8 mouse cellular contexts compared by ENCODE assay signal in genomic region chr4:13957920-13958319, GRCm38 (mm10).
DNase-seq lines count a peak whose midpoint lies in the region; ATAC-seq and TF ChIP-seq lines count a peak whose summit lies in the region.
"Had no signal": no experiment of that assay in that cellular context is flagged by ENCODE, and none has a peak within 500 bp of the region (broad histone marks: within the 10 kb centered on the region; RNA-seq: fewer than 3 reads in every experiment).

No protein-coding gene starts in this region.

- no peak; the same call in 1 of the 2 replicates for TF ChIP-seq CTCF in hindbrain, postnatal 0 days (IDR thresholded peaks at IDR 0.05; ENCODE audit: low read depth)

- H3K36me3 ChIP-seq in midbrain, embryonic 11.5 days (ENCODE audit: control insufficient read depth, insufficient read depth, low read length), result no peaks in the 10 kb centered on the region
- H3K36me3 ChIP-seq in midbrain, embryonic 10.5 days, result no peaks in the 10 kb centered on the region
- H3K36me3 ChIP-seq in hindbrain, postnatal 0 days (ENCODE audit: insufficient read depth, low read length), result no peaks in the 10 kb centered on the region
- no peaks in the 10 kb centered on the region for H3K36me3 ChIP-seq in midbrain, embryonic 15.5 days (replicated peaks)

- DNase-seq in midbrain, embryonic 11.5 days (ENCODE audit: low spot score, missing footprints), result peak; percentile 57
- no peak for DNase-seq in midbrain, embryonic 10.5 days (ENCODE audit: low spot score)
- DNase-seq in cerebellum, postnatal 25 days, result peak; percentile 82
- peak; percentile 80 for DNase-seq in hindbrain, postnatal 0 days (ENCODE audit: low spot score)
- no peak for DNase-seq in adrenal gland, adult 2 months
- no peak for DNase-seq in adrenal gland, postnatal 10 days

- H3K4me2 ChIP-seq in midbrain, embryonic 11.5 days, result no peak overlapping the region
- H3K4me2 ChIP-seq in hindbrain, postnatal 0 days (ENCODE audit: low read depth, low read length), result no peak overlapping the region
- no peak overlapping the region for H3K4me2 ChIP-seq in midbrain, embryonic 15.5 days
- H3K4me2 ChIP-seq: heart, embryonic 11.5 days had no signal

- no peaks in the 10 kb centered on the region for H3K9me3 ChIP-seq in midbrain, embryonic 11.5 days (ENCODE audit: control insufficient read depth, low read length)
- H3K9me3 ChIP-seq in midbrain, embryonic 10.5 days (replicated peaks), result no peaks in the 10 kb centered on the region
- H3K9me3 ChIP-seq in hindbrain, postnatal 0 days (ENCODE audit: low read length), result no peaks in the 10 kb centered on the region
- no peaks in the 10 kb centered on the region for H3K9me3 ChIP-seq in midbrain, embryonic 15.5 days

- WGBS in midbrain, embryonic 11.5 days, result 47% methylated on average over 4 of the region's 4 CpGs
- WGBS in midbrain, embryonic 10.5 days, result 61% methylated on average over 4 of the region's 4 CpGs
- 14% methylated on average over 4 of the region's 4 CpGs for WGBS in hindbrain, postnatal 0 days
- 26% methylated on average over 4 of the region's 4 CpGs for WGBS in midbrain, embryonic 15.5 days

- no peaks in the 10 kb centered on the region for H3K27me3 ChIP-seq in midbrain, embryonic 11.5 days (ENCODE audit: control insufficient read depth, insufficient read depth, low read length)
- H3K27me3 ChIP-seq in midbrain, embryonic 10.5 days (ENCODE audit: low read depth, poor library complexity, severe bottlenecking), result no peaks in the 10 kb centered on the region
- no peaks in the 10 kb centered on the region for H3K27me3 ChIP-seq in hindbrain, postnatal 0 days (ENCODE audit: insufficient read depth, low read length)
- H3K27me3 ChIP-seq in midbrain, embryonic 15.5 days (replicated peaks), result no peaks in the 10 kb centered on the region

- H3K4me3 ChIP-seq in midbrain, embryonic 11.5 days (ENCODE audit: low read depth, low read length), result no peak overlapping the region
- H3K4me3 ChIP-seq in midbrain, embryonic 10.5 days, result no peak overlapping the region
- H3K4me3 ChIP-seq in hindbrain, postnatal 0 days (ENCODE audit: low read length), result no peak overlapping the region
- no peak overlapping the region for H3K4me3 ChIP-seq in midbrain, embryonic 15.5 days

- H3K4me1 ChIP-seq in midbrain, embryonic 11.5 days (ENCODE audit: control insufficient read depth, insufficient read depth, low read length), result no peaks in the 10 kb centered on the region
- H3K4me1 ChIP-seq in midbrain, embryonic 10.5 days, result peaks cover 6% of the 10 kb centered on the region
- no peaks in the 10 kb centered on the region for H3K4me1 ChIP-seq in hindbrain, postnatal 0 days (ENCODE audit: insufficient read depth, low read length)
- H3K4me1 ChIP-seq in midbrain, embryonic 15.5 days, result peaks cover 6% of the 10 kb centered on the region

- H3K9ac ChIP-seq in midbrain, embryonic 11.5 days (ENCODE audit: low read length), result no peak overlapping the region
- no peak overlapping the region for H3K9ac ChIP-seq in hindbrain, postnatal 0 days (replicated peaks; ENCODE audit: low read length)
- H3K9ac ChIP-seq in midbrain, embryonic 15.5 days, result no peak overlapping the region

- peak; percentile 63 for ATAC-seq in midbrain, embryonic 11.5 days (ENCODE audit: low FRiP score)
- ATAC-seq in hindbrain, postnatal 0 days, result peak; percentile 92
- ATAC-seq in midbrain, embryonic 15.5 days (replicated peaks), result 0 out of 2 replicates have a peak, but pooled peaks have one; percentile 50

- no peak overlapping the region for H3K27ac ChIP-seq in midbrain, embryonic 11.5 days (ENCODE audit: low read depth, low read length)
- H3K27ac ChIP-seq in midbrain, embryonic 10.5 days (replicated peaks), result no peak overlapping the region
- H3K27ac ChIP-seq in hindbrain, postnatal 0 days, result peak overlapping the region; percentile 48
- 0 out of 2 replicates have a peak overlapping the region, but pooled peaks have one; percentile 28 for H3K27ac ChIP-seq in midbrain, embryonic 15.5 days

Comparison
In these comparisons a context has a peak if more than half of its experiments do, and no peak if none do; other contexts are left out.
1. DNase-seq: peak in midbrain, embryonic 11.5 days (single experiment), cerebellum, postnatal 25 days (2 of 2) and hindbrain, postnatal 0 days (single experiment); none in midbrain, embryonic 10.5 days (single experiment), adrenal gland, adult 2 months (single experiment) and adrenal gland, postnatal 10 days (single experiment).
2. H3K27ac ChIP-seq: peak in hindbrain, postnatal 0 days (single experiment) and midbrain, embryonic 15.5 days (single experiment); none in midbrain, embryonic 11.5 days (single experiment) and midbrain, embryonic 10.5 days (single experiment).
3. Peak in every context shown above with its lines, with median percentiles within 50 percentile points of each other: ATAC-seq.